Mouse (Mus musculus): ENCODE data around the gene Sergef.

- no peak for TF ChIP-seq CTCF (IDR thresholded peaks at IDR 0.05; ENCODE audit: low read depth)
- TF ChIP-seq EP300 (IDR thresholded peaks at IDR 0.05; ENCODE audit: low read depth): no peak
Observed at GRCm38 (mm10) chr7:46471054-46471737, 168.4 kb downstream of the Sergef start.

Data from liver, embryonic 14.5 days (tissue).